Mouse (Mus musculus) layer of hippocampus, adult 11-12 months (tissue): Measurements from ENCODE around the gene Lif.

Source experiments
- DNase-seq: peaks from one replicate; pipeline ENCODE4 v3.0.0; 2022; ENCODE audit warnings: low spot score

Gene Lif

DNA sequence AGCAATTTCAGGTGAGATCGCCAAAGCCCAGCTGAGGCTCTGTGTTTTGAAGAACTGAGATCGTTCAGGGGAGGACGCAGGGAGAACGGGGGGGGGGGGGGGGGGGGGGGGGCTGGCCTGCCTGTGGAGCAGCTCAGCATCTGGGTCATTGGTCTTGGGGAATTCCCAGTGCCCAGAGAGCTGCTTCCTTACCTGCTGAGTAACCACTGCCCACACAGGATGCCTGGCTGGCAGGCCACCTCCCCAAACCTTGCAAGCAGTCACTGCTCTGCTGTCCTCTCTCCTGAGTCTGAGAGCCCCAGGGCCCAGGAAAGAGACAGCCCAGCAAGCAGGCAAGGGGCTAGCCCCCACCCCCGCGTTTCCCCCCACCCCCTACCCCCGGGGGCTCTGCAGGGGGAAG is 5.5 kb downstream of the Lif start:
- no peak for DNase-seq

DNA sequence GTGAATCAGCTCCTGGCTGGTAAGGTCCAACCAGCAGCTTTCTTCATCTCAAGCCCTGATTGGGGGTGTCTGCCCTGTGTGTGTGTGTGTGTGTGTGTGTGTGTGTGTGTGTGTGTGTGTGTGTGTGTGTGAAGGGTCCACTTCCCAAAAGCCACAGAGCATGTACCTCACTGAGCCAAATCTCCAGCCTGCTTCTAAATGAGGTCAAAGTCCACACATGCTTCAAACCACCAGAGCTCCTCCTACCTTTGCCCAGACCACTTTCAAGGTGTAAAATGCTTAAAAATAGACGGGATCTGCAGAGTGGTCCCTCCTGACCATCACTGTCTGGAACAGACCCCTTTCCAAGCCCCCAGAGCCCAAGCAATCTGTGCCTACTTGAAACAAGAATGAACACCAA is 5.9 kb downstream of the Lif start:
- DNase-seq = no peak

DNA sequence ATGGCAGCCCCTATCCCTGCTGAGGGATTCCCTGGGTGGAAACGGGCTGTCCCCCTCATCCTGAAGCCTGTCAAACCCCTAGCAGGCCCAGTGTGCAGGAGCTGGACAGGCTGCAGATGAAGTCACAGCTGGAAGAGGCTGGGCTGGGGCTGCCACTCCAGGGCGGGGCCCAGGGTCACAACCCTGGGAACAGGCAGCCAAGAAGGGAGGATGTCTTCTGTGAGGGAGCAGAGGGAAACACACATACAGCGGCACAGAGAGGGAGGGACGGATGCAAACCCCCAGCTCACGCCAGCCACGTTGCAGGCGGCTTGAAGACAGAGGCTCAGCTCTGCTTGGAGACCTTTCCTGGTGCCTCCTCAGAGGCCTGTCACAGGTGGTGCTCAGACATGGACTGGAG is 6.7 kb downstream of the Lif start:
- no peak for DNase-seq

DNA sequence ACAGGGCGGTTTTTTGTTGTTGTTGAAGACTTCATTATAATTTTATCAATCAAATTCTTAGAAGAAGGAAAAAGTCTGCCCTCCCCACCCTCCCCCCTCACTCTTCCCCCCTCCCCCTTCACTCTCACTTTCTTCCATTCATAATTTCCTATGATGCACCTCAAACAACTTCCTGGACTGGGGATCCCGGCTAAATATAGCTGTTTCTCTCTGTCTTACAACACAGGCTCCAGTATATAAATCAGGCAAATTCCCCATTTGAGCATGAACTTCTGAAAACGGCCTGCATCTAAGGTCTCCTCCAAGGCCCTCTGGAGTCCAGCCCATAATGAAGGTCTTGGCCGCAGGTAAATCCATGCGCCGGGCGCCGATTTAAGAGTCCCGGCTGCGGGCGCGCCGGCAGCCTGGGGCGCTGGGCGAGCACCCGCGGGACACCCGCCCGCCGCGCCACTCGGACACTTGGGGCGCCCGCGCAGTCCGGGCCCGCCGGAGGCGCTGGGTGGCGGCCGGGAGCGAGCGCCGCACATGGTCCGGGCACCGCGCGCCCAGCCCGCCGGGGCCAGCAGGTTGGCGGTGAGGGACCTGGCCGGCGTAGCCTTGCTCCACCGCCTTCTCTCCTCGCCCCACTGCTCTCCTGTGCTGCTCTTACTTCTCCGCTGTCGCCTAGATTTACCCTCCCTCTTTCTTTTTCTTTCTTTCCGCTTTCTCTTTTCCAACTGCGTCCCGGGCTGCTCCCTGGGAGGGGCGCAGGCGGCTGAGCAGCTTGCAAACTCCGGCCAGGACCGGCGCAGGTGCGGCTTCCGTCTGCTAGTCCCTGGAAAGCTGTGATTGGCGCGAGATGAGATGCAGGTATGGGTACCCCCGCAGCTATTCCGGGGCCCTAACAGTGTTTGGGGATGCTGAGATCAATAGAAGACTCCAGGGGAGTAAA is 9.2 kb downstream of the Lif start:
- DNase-seq = no peak

DNA sequence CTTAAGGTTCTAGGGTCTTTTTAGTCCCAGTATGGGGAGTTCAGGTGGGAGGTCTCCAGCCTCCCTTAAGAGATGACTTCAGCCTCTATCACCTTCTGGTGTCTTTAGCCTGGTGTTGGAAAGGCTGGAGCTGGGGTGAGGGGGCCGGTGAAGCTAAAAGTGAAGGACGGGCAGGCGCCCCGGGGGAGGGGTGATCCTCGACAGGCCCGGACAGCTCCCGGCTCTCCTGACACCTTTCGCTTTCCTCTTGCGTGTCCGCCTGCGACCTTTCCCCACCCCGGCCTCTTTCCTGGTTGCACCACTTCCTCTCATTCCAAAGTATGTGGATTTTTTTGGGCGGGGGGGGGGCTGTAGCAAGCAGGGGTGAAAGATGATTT is 9.8 kb downstream of the Lif start:
- DNase-seq = no peak

DNA sequence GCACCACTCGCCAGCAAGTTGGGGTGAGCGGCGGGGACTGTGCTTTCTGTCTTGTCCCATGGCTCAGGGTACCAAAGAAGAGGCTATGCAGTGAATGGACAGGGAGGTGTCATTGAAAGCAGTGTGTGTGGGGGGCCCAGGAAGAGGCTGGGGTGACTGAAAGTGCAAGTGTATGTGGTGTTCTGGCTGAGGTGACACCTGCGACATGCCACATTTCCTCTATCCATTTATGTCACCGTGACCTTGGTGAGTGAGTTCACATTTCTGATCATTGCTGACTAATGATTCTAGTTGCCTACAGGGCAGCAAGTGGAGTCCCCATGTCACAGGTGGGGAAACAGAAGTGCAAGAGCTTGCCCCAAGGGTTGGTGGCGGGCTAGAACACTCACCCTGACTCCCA is 11.1 kb downstream of the Lif start:
- DNase-seq = no peak

DNA sequence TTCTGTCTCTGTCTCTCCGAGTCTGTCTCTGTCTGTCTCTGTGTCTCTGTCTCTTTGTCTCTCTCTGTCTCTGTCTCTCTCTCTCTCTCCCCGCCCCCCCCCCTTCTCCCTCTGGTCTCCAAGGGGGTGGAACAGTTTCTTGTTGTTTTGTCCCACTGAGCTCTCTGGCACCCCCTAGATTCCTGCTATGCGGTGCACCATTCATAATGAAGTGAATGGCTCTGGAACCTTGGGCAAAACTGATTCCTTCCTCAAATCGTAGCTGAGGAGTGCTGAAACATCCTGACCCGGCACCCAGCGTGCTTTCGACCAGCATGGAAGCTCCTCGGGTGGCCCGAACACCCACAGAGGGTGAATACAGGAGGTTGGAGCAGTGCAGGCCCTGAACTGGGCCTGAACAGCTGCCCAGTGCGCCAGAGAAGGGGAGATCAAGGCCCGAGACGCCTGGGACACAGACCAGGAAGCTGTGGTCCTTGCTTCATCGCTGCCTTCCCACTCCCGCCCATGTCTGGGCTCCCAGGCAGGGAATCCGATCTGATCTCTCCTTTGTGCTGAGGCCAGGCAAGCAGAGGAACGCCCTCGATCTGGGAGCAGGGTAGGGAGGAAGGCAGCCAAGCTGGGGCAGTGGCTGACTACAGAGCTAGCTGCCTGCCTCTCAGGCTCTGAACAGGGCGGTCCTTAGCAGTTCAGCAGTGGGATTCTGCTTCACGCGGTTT is 13.5 kb downstream of the Lif start:
- no peak for DNase-seq

DNA sequence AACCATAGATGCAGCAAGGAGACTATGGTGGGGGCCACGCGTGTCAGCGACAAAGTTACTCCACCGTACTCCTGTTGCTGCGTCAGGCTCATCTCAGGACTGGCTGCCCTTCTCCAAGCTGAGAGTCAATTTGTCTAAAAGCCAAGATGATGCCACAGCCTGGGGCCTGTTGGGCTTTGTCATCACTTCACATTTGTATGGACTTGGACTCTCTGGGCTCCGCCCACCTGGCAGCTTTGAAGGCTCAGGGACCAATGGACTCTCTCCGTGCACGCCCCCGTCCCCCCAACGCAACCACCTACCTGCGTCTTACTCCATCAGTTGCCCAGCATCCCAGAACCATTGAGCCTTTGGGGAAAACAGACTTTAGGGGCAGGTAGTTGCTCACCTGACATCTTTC is 14.2 kb downstream of the Lif start:
- DNase-seq = no peak

DNA sequence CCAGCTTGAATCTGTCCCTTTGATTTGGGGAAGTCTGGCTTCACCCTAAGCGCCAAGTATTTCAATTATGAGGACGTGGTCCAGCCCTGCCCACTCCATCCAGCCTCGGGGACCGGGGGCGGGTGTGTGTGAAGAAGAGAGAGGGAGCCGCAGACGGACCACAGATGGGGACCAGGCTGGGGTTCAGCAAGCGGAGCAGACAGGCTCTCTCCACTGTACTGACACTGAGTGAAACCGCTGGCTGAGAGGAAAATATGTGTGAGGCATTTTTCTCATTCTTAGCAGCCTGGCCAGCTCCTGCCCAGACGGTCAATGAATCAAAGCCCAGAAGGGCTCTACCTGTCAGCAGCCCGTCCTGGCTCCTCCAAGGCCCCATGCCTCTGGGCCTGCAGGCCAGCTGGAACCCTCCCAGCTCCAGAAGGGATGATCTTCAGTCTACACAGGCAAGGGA is 19.1 kb downstream of the Lif start:
- DNase-seq = no peak

DNA sequence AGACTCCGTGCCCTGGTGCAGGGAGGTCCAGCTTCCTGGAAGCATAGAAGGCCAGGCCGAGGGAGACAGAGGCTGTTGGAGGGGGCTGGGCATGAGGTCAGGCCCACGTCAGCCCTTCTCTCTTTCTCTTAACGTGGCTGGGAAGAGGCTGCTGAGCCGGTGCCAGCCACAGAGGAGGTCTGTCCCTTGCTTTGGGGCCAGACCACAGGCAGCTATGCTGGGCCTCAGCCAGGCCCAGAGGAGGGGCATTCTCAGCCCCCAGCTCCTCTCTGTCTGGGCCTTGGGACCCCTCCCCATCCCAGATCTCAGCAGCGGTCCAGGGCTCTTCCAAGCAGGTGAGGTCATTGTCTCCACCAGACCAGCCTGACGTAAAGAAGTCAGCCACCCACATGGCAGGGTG is 22.6 kb downstream of the Lif start:
- DNase-seq = no peak

DNA sequence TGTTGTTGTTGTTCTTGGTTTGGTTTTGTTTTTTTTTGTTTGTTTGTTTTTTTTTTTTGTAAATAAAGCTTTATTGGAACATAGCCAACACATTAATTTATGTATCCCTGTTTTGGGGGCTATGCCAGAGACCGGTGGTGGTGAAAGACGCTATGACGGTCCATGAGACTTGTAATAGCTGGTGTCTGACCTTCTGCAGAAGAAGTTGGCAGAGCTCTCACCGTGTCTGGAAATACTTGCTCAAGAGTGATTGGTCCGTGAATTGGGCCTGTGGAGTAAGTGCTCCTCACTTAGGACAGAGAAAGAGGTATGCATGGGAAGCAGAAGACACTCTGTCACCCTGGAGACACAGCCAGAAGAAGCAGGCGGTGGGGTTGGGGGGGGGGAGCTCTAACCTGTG is 24.5 kb downstream of the Lif start:
- no peak for DNase-seq

DNA sequence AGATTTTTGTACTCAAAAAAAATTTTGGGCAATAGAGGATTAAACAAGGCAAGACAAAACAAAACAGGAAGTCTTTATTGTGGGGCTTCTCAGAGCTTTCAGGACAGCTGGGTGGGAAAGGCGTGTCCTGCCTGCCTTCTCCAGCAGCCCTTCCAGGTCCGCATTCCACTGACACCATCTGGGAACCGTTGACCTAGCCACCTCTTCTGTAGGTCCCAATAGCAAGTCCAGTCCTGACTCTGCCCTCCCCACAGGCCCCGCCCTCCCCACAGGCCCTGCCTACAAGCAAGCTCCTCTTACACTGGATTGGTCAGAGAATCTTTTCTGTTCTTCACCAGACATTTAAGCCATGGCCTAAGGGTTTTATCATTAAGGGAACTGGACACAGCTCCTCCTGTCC is 26.3 kb downstream of the Lif start:
- DNase-seq = no peak

DNA sequence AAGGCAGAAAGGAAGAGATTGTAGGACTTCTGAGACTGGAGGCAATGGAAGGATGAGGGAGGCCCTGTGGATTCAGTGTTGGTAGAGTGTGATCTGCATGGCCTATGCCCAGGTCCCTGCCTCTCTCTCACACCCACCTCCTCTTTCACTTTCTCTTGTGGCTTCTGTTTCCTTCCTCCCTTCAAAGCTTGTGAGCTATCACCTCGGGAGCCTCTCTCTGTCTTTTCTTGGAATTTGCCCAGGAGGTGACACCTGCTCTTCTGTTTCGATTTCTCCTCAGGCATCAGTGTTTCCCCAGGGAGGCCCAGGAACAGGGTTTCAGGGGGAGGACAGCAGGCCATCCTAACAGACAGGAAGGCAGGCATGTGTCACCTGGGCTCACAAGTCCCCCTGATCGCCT is 31.9 kb downstream of the Lif start:
- DNase-seq = no peak

DNA sequence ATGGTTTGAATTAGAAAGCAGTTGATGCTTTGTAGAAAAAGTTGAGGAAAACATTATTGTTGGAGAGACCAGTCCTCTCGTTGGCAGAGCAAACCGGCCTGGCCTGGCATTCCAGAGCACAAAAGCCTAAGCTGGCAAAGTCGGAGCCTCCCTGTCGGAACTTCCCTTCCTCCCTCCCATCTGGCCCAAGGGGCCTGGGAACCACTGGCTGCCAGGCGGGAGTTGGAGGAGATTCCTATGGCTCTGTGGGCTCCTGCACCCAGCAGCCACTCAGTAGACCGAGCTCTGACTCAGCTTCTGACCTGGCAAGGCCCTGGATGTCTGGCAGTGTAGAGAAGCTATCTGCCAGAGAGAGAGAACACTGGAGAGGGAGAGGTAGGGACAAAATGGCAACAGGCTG is 34.3 kb downstream of the Lif start:
- DNase-seq = peak; percentile 51

DNA sequence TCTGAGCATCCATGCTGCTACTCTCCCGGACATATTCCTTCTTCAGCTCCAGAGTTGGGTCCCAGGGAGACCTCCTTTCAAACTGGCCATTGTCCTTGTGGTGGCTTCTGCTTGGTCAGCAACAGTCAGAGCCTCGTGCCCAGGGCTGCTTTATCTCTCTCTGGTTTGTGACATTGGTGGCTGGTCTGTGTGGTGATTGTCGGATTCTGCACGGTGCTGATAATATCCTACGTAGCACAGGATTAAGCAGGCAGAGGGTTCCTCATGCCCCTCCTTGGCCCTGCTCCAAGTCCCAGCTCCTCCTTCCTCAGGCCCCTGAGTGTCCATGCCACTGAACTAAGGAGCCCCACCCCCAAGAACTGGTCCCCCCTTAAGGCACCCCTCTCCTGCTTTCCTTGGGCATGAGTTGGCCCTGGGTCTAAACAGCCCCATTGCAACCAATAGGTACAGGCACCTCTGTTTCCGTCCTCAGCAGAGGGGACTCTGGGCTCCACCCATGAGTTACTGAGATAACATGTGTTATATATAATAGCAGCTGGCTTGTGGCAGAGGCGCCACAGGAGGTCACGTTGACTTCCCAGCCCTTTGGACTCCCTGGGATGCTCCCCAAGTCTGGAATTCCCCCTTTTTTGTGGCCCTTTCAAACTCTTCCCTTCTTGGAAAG is 35.0 kb downstream of the Lif start:
- no peak for DNase-seq

DNA sequence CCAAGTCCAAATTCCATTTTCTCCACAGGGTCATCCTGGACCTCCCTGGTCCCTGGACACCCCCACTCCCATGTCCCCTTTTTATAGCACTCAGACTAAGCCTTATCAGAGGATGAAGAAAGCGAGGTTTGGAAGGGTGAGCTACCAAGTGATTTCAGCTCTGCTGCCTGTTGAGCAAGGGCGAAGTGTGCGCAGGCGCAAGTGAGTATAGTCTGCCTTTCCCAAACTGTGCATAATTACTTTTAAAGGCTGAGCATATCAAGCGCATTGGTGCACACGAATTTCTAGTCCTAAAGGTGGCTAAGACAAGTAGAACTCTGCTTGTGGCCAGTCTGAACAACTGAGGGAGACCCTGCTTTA is 35.5 kb downstream of the Lif start:
- no peak for DNase-seq

DNA sequence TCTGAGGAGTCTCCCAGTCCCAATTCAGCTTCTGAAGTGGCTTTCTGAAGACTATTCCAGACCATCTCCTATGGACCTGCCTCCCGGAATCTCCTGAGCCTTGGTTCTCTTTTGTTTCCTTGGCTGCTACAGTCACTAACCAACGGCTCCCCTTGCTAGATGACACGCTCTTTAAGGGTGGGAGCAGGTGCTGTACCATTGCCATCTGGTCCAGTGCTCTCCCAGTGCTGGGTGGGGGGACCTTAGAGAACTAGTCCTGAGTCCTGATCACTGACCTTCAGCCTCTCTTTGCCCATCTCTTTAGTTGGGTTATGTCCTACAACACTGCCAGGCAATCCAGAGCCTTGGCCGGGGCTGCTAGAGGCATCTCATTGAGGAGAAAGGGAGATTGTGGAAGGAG is 36.1 kb downstream of the Lif start:
- DNase-seq = no peak

DNA sequence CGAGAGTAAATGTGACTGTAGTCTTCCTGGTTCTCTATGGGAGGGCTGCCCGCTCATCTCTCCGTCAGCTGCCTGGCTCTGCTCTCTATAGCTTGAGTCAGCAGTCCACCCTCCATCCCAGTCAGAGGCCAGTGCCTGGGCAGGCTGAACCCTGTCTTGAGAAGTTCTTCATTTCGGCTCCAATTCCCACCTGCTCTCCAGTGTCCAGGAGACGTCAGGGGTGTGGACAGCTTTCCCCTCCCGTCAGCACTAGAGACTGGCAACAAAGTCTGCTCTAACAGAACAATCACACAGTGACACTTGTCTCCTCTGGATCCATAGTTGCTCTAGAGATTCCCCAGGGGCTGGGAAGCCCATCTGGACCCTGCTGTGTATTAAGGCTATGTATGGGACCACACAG is 36.7 kb downstream of the Lif start:
- DNase-seq = no peak

DNA sequence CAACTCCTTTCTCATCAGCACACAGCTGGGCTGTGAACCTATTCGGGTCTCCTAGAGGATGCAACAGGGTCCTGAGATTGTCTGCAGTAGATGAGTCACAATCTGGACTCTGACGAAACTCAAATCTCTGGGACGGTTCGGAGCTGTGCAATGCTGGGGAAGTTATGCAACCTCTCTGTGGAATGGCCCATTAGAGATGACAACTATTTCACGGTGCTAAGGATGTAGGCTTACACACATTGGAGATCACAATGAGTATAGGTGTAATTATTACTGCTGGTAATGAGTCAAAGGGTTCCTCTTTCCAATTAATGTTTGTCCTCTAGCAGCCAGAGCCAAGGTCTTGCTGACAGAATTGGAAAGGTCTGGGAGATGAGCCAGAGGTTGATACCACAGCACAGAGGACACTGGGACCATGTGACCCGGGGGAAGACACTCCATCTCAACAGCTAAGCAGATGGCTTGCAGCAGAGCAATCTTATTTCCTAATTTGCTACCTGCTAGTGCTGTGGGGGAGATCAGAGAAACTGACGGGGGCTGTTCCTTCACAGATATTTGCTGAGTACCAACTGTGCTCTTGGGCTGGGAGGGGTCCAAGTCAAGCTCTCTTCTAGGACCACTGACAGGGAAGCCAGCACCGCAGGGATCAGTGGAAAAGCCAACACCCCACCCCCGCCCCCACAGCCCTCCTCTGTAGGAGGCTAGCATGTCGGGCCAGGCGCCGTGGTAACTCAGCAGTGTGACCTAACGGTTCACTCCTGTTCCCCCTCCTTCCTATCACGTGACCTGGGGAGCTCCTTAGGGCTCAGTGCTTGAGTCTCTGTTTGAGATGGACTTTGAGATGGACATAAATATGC is 37.4 kb downstream of the Lif start:
- DNase-seq = no peak

DNA sequence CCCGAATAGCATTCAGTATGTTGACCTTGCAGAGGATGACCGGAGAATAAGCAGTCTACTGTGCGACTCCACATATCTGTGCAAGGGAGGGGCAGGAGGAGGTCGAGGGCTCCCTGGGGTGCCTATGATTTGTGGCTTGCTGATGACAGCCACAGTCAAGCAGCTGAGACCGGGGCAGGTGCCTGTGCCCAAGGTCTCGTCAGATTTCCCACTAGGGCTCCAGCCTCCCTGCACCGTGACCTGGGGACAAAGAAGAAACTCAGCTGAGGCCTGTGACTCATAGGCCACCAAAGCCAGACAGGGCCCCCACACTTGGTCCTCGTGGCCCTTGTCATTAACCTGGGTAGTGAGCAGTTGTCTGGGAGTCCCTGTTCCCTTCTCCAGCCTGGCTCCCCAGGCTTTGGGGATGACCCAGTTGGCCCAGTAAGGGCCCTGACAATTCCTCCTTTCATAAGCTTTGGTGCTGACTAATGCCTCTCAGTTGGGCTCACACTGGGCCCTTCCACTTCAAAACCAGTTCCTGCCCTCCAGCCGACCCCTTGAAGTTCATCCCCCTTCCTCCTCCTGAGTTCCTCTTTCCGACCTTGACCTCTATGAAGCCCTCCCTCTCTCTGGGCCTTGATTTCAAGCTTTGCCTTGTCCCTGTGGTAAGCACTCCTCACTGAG is 39.4 kb downstream of the Lif start:
- peak; percentile 30 for DNase-seq

DNA sequence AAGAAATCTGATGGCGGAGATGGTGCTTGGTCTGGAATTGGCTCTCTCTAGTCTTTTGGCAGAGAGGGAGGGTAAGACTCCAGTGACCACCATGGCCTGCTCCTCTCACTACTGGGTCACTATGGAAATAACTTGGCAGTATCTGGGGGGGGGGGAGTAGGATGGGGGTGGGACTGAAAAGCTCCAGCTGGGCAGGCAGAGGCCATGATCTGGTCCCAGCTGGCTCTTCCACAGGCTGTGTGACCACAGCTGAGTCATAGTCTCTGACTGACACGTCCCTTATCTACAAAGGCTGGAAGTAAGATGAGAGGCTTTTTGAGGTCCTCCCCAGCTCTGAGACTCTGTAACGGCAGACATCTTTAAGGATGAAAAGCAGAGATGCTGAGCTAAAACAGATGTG is 40.4 kb downstream of the Lif start:
- no peak for DNase-seq

DNA sequence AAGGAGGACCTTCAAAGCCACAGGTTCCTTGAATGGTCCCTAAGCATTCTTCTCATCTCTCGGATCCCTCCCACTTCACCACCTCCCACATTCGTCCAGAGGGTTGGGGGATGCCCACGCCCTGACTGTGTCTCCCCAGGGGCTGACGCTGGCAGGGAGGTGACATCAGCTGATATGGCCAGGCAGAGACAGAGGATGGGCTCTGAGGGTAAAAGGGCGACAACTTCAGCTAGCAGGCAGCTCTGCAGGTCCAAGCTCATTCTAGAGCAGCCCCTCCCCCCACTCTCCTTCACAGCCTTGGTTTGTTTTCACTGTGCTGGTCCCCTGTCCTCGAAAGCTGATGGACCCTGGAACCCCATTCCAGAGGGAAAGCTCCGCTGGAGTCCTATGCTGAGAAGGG is 41.3 kb downstream of the Lif start:
- DNase-seq = no peak
